Mouse (Mus musculus): ENCODE data around the gene Zfp207.

DNA sequence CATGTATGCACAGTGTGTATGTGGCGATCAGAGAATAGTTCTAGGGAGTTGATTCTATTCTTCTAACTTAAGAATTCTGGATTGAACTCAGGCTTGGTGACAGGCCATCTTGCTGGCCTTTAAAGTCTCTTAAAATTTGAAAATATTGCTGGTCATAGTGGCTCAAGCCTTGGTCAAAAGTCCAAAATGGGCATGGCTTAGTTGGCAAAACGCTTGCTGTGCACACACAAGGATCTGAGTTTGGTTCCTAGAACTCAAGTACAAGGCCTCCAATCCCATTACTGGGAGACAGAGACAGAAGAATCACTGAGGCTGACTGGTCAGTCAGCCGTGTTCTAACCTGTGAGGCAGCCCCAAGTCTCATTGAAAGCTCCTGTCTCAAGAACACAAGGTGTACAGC, 63.8 kb downstream of the Zfp207 start:
- TF ChIP-seq CTCF (IDR thresholded peaks at IDR 0.05 in 2 of 3, conservative IDR thresholded peaks at IDR 0.05 in 1 of 3; ENCODE audit: control insufficient read depth in 1 of 3, insufficient read depth in 1 of 3, low read depth in 2 of 3, low read length in 3 of 3, poor library complexity in 1 of 3, severe bottlenecking in 1 of 3) (no peak), UBTF (IDR thresholded peaks at IDR 0.05; ENCODE audit: borderline replicate concordance, insufficient read depth, low read depth, low read length) (no peak), POLR2A (IDR thresholded peaks at IDR 0.05; ENCODE audit: control insufficient read depth in 1 of 2, insufficient read depth in 1 of 2, low read depth in 1 of 2, low read length in 2 of 2, poor library complexity in 1 of 2) (no peak), TAL1 (IDR thresholded peaks at IDR 0.05; ENCODE audit: low read length) (no peak), JUND (IDR thresholded peaks at IDR 0.05; ENCODE audit: low read depth, low read length) (no peak), HCFC1 (IDR thresholded peaks at IDR 0.05; ENCODE audit: low read depth, low read length) (no peak), USF2 (IDR thresholded peaks at IDR 0.05; ENCODE audit: borderline replicate concordance in 1 of 2, insufficient read depth in 1 of 2, low read depth in 1 of 2, low read length in 2 of 2) (no peak)

Data from MEL (cell line).